Mouse (Mus musculus): ENCODE results near the gene Klk5. TPM values are rescaled to one million over a fixed set of nuclear protein-coding genes. Genes with fewer than 3 reads are reported as not detected.

Klk5 gene
- polyA plus RNA-seq, 1 experiment from 2014 or later = not detected

DNA sequence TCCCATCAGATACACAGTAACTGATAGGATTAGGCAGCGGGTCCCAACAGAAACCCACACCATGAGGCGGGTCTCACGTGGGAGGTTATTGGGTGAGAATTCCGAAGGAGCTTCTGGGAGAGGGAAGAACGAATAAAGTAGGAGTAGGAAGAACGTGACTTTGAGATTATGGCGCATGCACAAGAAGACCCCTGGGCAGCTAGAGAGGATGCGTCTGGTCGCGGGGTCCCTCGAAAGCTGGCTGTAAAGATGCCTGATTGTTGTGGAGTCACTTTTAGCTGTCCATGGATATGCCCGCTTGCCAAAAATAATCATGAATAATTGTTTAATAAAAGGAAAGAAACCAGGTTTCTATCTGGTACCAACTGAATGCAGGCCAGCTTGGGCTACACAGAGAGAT, 15.7 kb downstream of the Klk5 start:
- H3K9me3 ChIP-seq (ENCODE audit: control insufficient read depth, low read length) = no peaks in the 10 kb centered on the region
- no peak overlapping the region for H3K4me2 ChIP-seq
- H3K4me1 ChIP-seq (ENCODE audit: control insufficient read depth, insufficient read depth, low read length) = no peaks in the 10 kb centered on the region
- no peaks in the 10 kb centered on the region for H3K27me3 ChIP-seq (ENCODE audit: control insufficient read depth, insufficient read depth, low read length)
- no peak for DNase-seq (ENCODE audit: low spot score, missing footprints)
- no peak overlapping the region for H3K4me3 ChIP-seq (ENCODE audit: low read depth, low read length)
- no peak overlapping the region for H3K9ac ChIP-seq (ENCODE audit: low read length)
- no peak for ATAC-seq (ENCODE audit: low FRiP score)
- 91% methylated on average over 12 of the region's 12 CpGs for WGBS
- no peaks in the 10 kb centered on the region for H3K36me3 ChIP-seq (ENCODE audit: control insufficient read depth, insufficient read depth, low read length)
- no peak overlapping the region for H3K27ac ChIP-seq (ENCODE audit: low read depth, low read length)

GRCm38 (mm10) chr7:43860411-43860810, 18.6 kb downstream of the Klk5 start:
- H3K4me2 ChIP-seq = no peak overlapping the region
- no peak for ATAC-seq (ENCODE audit: low FRiP score)

DNA sequence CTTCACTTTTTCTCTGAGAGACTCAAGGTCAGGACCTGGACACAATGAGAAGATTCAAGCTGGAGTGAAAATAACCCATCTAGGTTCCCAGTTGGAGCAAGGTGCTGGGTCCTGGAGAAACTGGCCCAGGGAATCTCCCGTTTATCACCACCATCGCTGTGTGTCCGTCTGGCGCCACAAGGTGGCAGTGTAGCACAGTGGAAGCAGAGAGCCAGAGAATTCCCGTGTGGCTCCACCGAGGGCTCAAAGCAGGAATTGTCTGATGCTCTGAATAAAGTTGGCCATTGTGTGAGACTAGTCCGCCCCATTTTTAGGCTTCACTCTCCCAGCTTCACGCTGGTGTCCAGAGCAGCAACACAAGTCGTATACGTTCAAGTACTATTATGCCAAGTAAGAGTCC, 31.5 kb downstream of the Klk5 start:
- DNase-seq (ENCODE audit: low spot score, missing footprints) (peak; percentile 98), ATAC-seq (ENCODE audit: low FRiP score) (peak; percentile 70)
- Histone ChIP-seq H3K9ac (ENCODE audit: low read length) (no peak overlapping the region), H3K27ac (ENCODE audit: low read depth, low read length) (no peak overlapping the region), H3K27me3 (ENCODE audit: control insufficient read depth, insufficient read depth, low read length) (no peaks in the 10 kb centered on the region), H3K4me1 (ENCODE audit: control insufficient read depth, insufficient read depth, low read length) (no peaks in the 10 kb centered on the region), H3K4me3 (ENCODE audit: low read depth, low read length) (no peak overlapping the region), H3K36me3 (ENCODE audit: control insufficient read depth, insufficient read depth, low read length) (no peaks in the 10 kb centered on the region), H3K4me2 (no peak overlapping the region), H3K9me3 (ENCODE audit: control insufficient read depth, low read length) (no peaks in the 10 kb centered on the region)
- 4% methylated on average over 10 of the region's 10 CpGs for WGBS

More at GRCm38 (mm10) chr7:43860411-43860810, 18.6 kb downstream of the Klk5 start:
- Histone ChIP-seq H3K4me1 (ENCODE audit: control insufficient read depth, insufficient read depth, low read length) (no peaks in the 10 kb centered on the region), H3K4me3 (ENCODE audit: low read depth, low read length) (no peak overlapping the region), H3K27me3 (ENCODE audit: control insufficient read depth, insufficient read depth, low read length) (no peaks in the 10 kb centered on the region), H3K27ac (ENCODE audit: low read depth, low read length) (no peak overlapping the region), H3K9me3 (ENCODE audit: control insufficient read depth, low read length) (no peaks in the 10 kb centered on the region), H3K9ac (ENCODE audit: low read length) (no peak overlapping the region), H3K36me3 (ENCODE audit: control insufficient read depth, insufficient read depth, low read length) (no peaks in the 10 kb centered on the region)
- DNase-seq (ENCODE audit: low spot score, missing footprints) = no peak
- WGBS = 37% methylated on average over 8 of the region's 8 CpGs

- 77% methylated on average over 3 of the region's 3 CpGs for WGBS
- H3K4me3 ChIP-seq (ENCODE audit: low read depth, low read length) = no peak overlapping the region
- no peaks in the 10 kb centered on the region for H3K9me3 ChIP-seq (ENCODE audit: control insufficient read depth, low read length)
- H3K36me3 ChIP-seq (ENCODE audit: control insufficient read depth, insufficient read depth, low read length) = no peaks in the 10 kb centered on the region
- no peaks in the 10 kb centered on the region for H3K27me3 ChIP-seq (ENCODE audit: control insufficient read depth, insufficient read depth, low read length)
- H3K27ac ChIP-seq (ENCODE audit: low read depth, low read length) = no peak overlapping the region
- no peak for DNase-seq (ENCODE audit: low spot score, missing footprints)
- no peak overlapping the region for H3K4me2 ChIP-seq
- H3K9ac ChIP-seq (ENCODE audit: low read length) = no peak overlapping the region
- no peaks in the 10 kb centered on the region for H3K4me1 ChIP-seq (ENCODE audit: control insufficient read depth, insufficient read depth, low read length)
- 0 out of 2 replicates have a peak, but pooled peaks have one; percentile 44 for ATAC-seq (ENCODE audit: low FRiP score)
These were observed 31.9 kb downstream of the Klk5 start for GRCm38 (mm10) chr7:43873674-43874073.

DNA sequence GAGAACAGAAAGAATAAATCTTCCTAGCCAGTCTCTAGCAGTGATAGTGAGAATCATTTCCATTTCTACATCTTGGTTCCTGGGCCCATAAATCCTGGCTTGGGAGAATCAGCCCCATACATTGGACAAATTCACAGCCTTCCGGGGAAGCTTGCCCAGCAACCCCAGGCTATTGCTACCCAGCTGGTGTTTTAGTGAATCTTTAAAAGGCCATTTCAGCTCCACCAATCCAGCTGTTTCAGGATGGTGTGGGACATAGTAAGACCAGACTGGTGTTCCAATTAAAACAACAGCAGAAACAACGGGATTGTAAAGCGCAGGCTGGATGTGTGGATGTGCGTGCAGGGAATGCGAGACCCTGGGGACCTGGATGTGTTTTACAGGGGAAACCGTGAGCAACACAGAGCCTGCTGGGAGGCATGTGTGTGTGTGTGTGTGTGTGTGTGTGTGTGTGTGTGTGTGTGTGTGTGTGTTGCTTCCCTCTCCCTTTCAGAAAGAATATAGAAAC, 33.2 kb downstream of the Klk5 start:
- Histone ChIP-seq H3K9ac (ENCODE audit: low read length) (no peak overlapping the region), H3K27ac (ENCODE audit: low read depth, low read length) (no peak overlapping the region), H3K36me3 (ENCODE audit: control insufficient read depth, insufficient read depth, low read length) (no peaks in the 10 kb centered on the region), H3K4me2 (no peak overlapping the region), H3K4me1 (ENCODE audit: control insufficient read depth, insufficient read depth, low read length) (no peaks in the 10 kb centered on the region), H3K9me3 (ENCODE audit: control insufficient read depth, low read length) (no peaks in the 10 kb centered on the region), H3K27me3 (ENCODE audit: control insufficient read depth, insufficient read depth, low read length) (no peaks in the 10 kb centered on the region), H3K4me3 (ENCODE audit: low read depth, low read length) (no peak overlapping the region)
- DNase-seq (ENCODE audit: low spot score, missing footprints) (peak; percentile 23), ATAC-seq (ENCODE audit: low FRiP score) (no peak)
- 85% methylated on average over 6 of the region's 6 CpGs for WGBS

- Histone ChIP-seq H3K27ac (ENCODE audit: low read depth, low read length) (no peak overlapping the region), H3K27me3 (ENCODE audit: control insufficient read depth, insufficient read depth, low read length) (no peaks in the 10 kb centered on the region), H3K9ac (ENCODE audit: low read length) (no peak overlapping the region), H3K36me3 (ENCODE audit: control insufficient read depth, insufficient read depth, low read length) (no peaks in the 10 kb centered on the region), H3K4me3 (ENCODE audit: low read depth, low read length) (no peak overlapping the region), H3K4me2 (no peak overlapping the region), H3K9me3 (ENCODE audit: control insufficient read depth, low read length) (no peaks in the 10 kb centered on the region), H3K4me1 (ENCODE audit: control insufficient read depth, insufficient read depth, low read length) (no peaks in the 10 kb centered on the region; the same call in 1 of the 2 replicates)
- DNase-seq (ENCODE audit: low spot score, missing footprints) (no peak), ATAC-seq (ENCODE audit: low FRiP score) (no peak)
- WGBS = 69% methylated on average over 4 of the region's 4 CpGs
These were observed 34.7 kb downstream of the Klk5 start for GRCm38 (mm10) chr7:43876444-43876843.

- Histone ChIP-seq H3K4me2 (no peak overlapping the region), H3K36me3 (ENCODE audit: control insufficient read depth, insufficient read depth, low read length) (no peaks in the 10 kb centered on the region), H3K27ac (ENCODE audit: low read depth, low read length) (no peak overlapping the region), H3K27me3 (ENCODE audit: control insufficient read depth, insufficient read depth, low read length) (no peaks in the 10 kb centered on the region), H3K4me3 (ENCODE audit: low read depth, low read length) (no peak overlapping the region), H3K9ac (ENCODE audit: low read length) (no peak overlapping the region), H3K9me3 (ENCODE audit: control insufficient read depth, low read length) (no peaks in the 10 kb centered on the region), H3K4me1 (ENCODE audit: control insufficient read depth, insufficient read depth, low read length) (no peaks in the 10 kb centered on the region; the same call in 1 of the 2 replicates)
- DNase-seq (ENCODE audit: low spot score, missing footprints) = no peak
- WGBS = 44% methylated on average over 1 of the region's 1 CpGs
- ATAC-seq (ENCODE audit: low FRiP score) = no peak
These were observed 36.5 kb downstream of the Klk5 start for GRCm38 (mm10) chr7:43878281-43878680.

GRCm38 (mm10) chr7:43880912-43881311, 39.1 kb downstream of the Klk5 start, which contains the start of gene Klk4:
Gene Klk4 (plus strand): TSS chr7:43881160.
- no peak within 1 kb of the TSS for H3K9ac ChIP-seq (ENCODE audit: low read length)
- H3K4me3 ChIP-seq (ENCODE audit: low read depth, low read length) = no peak within 1 kb of the TSS
- no peaks in the 10 kb centered on the region; the same call in 1 of the 2 replicates for H3K4me1 ChIP-seq (ENCODE audit: control insufficient read depth, insufficient read depth, low read length)
- 9% methylated on average over 3 of the region's 3 CpGs for WGBS
- H3K27me3 ChIP-seq (ENCODE audit: control insufficient read depth, insufficient read depth, low read length) = no peaks in the 10 kb centered on the region
- H3K9me3 ChIP-seq (ENCODE audit: control insufficient read depth, low read length) = no peaks in the 10 kb centered on the region
- DNase-seq (ENCODE audit: low spot score, missing footprints) (no peak), ATAC-seq (ENCODE audit: low FRiP score) (no peak)
- H3K27ac ChIP-seq (ENCODE audit: low read depth, low read length) = no peak within 1 kb of the TSS
- H3K36me3 ChIP-seq (ENCODE audit: control insufficient read depth, insufficient read depth, low read length) = no peaks in the 10 kb centered on the region
- H3K4me2 ChIP-seq = no peak within 1 kb of the TSS

- H3K4me2 ChIP-seq = no peak overlapping the region
- 20% methylated on average over 4 of the region's 4 CpGs for WGBS
- ATAC-seq (ENCODE audit: low FRiP score) (no peak), DNase-seq (ENCODE audit: low spot score, missing footprints) (no peak)
- no peaks in the 10 kb centered on the region for H3K9me3 ChIP-seq (ENCODE audit: control insufficient read depth, low read length)
- no peak overlapping the region for H3K9ac ChIP-seq (ENCODE audit: low read length)
- H3K27me3 ChIP-seq (ENCODE audit: control insufficient read depth, insufficient read depth, low read length) = no peaks in the 10 kb centered on the region
- no peaks in the 10 kb centered on the region for H3K36me3 ChIP-seq (ENCODE audit: control insufficient read depth, insufficient read depth, low read length)
- no peak overlapping the region for H3K27ac ChIP-seq (ENCODE audit: low read depth, low read length)
- no peaks in the 10 kb centered on the region; the same call in 1 of the 2 replicates for H3K4me1 ChIP-seq (ENCODE audit: control insufficient read depth, insufficient read depth, low read length)
- no peak overlapping the region for H3K4me3 ChIP-seq (ENCODE audit: low read depth, low read length)
These were observed 40.6 kb downstream of the Klk5 start for GRCm38 (mm10) chr7:43882346-43882745.

Measured in midbrain, embryonic 11.5 days (tissue).